Mouse (Mus musculus) MEL (cell line): ENCODE results near the gene Washc1. TPM values are rescaled to one million over a fixed set of nuclear protein-coding genes. Genes with fewer than 3 reads are reported as not detected.
"Not testable (repeated sequence)": the region's sequence is repeated elsewhere in the genome, so short reads cannot be mapped to it uniquely, and the experiment has no call there.

Experiments used
- DNase-seq: peaks from one replicate; pipeline ENCODE4 v3.0.0; 2011; ENCODE audit warnings: low read depth, low spot score
- H3K27ac ChIP-seq: 2 replicates; pipeline ENCODE4 v1.5.1; 2012; ENCODE audit warnings: low read depth, mild to moderate bottlenecking, control low read depth, low read length, moderate library complexity; ENCODE audit not compliant: control insufficient read depth
- H3K27me3 ChIP-seq, 2 experiments: fragments of 150-350 bp in 1 of 2; sonication (generic) in 1 of 2; 2 replicates each; pipeline ENCODE4 v1.6.1; 2012; ENCODE audit warnings: low read length in 2 of 2, mild to moderate bottlenecking in 2 of 2, improper control_type of control experiment in 1 of 2, moderate library complexity in 1 of 2; ENCODE audit not compliant: insufficient read depth in 2 of 2, control insufficient read depth in 1 of 2
- H3K36me3 ChIP-seq, 2 experiments: 2 replicates each; pipeline ENCODE4 v1.6.1; 2012 to 2014; ENCODE audit warnings: low read length in 2 of 2, improper control_type of control experiment in 1 of 2, inconsistent platforms in 1 of 2, mild to moderate bottlenecking in 1 of 2; ENCODE audit not compliant: insufficient read depth in 2 of 2, control insufficient read depth in 1 of 2
- H3K4me1 ChIP-seq, 2 experiments: fragments of 150-350 bp in 1 of 2; sonication (generic) in 1 of 2; 2 replicates each; pipeline ENCODE4 v1.6.1; 2012; ENCODE audit warnings: low read length in 2 of 2, improper control_type of control experiment in 1 of 2, mild to moderate bottlenecking in 1 of 2; ENCODE audit not compliant: insufficient read depth in 2 of 2, control insufficient read depth in 1 of 2
- H3K4me3 ChIP-seq, 2 experiments: fragments of 150-350 bp in 1 of 2; sonication (generic) in 1 of 2; 2 replicates each; pipeline ENCODE4 v1.5.1; 2012; ENCODE audit warnings: low read depth in 2 of 2, low read length in 2 of 2, mild to moderate bottlenecking in 2 of 2, moderate library complexity in 2 of 2, control low read depth in 1 of 2, improper control_type of control experiment in 1 of 2; ENCODE audit not compliant: control insufficient read depth in 1 of 2, insufficient read depth in 1 of 2
- H3K79me2 ChIP-seq: 2 replicates; pipeline ENCODE4 v1.6.1; 2012; ENCODE audit warnings: mild to moderate bottlenecking, low read length, moderate library complexity; ENCODE audit not compliant: control insufficient read depth, poor library complexity, insufficient read depth
- H3K9ac ChIP-seq: 2 replicates; pipeline ENCODE4 v1.6.1; 2012; ENCODE audit warnings: low read depth, mild to moderate bottlenecking, control low read depth, low read length, moderate library complexity; ENCODE audit not compliant: control insufficient read depth, poor library complexity, severe bottlenecking
- H3K9me3 ChIP-seq: fragments of 150-350 bp; sonication (generic); replicated peaks from 2 replicates; pipeline ENCODE4 v1.6.1; 2012; ENCODE audit warnings: mild to moderate bottlenecking, low read length, improper control_type of control experiment, moderate library complexity; ENCODE audit not compliant: insufficient read depth
- ELF1 ChIP-seq: IDR thresholded peaks from 2 replicates; pipeline ENCODE4 v1.6.1; 2014; ENCODE audit warnings: low read depth, mild to moderate bottlenecking, inconsistent platforms, low read length, improper control_type of control experiment, moderate library complexity
- GABPA ChIP-seq: IDR thresholded peaks from 2 replicates; pipeline ENCODE4 v1.6.1; 2012; ENCODE audit warnings: low read depth, mild to moderate bottlenecking, inconsistent platforms, low read length, improper control_type of control experiment, moderate library complexity
- HCFC1 ChIP-seq: IDR thresholded peaks from 2 replicates; pipeline ENCODE4 v1.6.1; 2012; ENCODE audit warnings: low read depth, mild to moderate bottlenecking, inconsistent platforms, low read length, improper control_type of control experiment, moderate library complexity
- KAT2A ChIP-seq: conservative IDR thresholded peaks from 2 replicates; pipeline ENCODE4 v1.6.1; 2012; ENCODE audit warnings: low read depth, low read length, improper control_type of control experiment, inconsistent platforms
- MAFK ChIP-seq: IDR thresholded peaks from 2 replicates; pipeline ENCODE4 v1.6.1; 2011; ENCODE audit warnings: low read depth, mild to moderate bottlenecking, low read length, improper control_type of control experiment, borderline replicate concordance
- MAX ChIP-seq: IDR thresholded peaks from 2 replicates; pipeline ENCODE4 v1.6.1; 2011; ENCODE audit warnings: low read length, improper control_type of control experiment
- MEF2A ChIP-seq: IDR thresholded peaks from 2 replicates; pipeline ENCODE4 v1.6.1; 2014; ENCODE audit warnings: low read depth, mild to moderate bottlenecking, inconsistent platforms, low read length, improper control_type of control experiment; ENCODE audit not compliant: poor library complexity, insufficient replicate concordance, severe bottlenecking; ENCODE audit errors: extremely low read depth
- NELFE ChIP-seq: IDR thresholded peaks from 2 replicates; pipeline ENCODE4 v1.6.1; 2011; ENCODE audit warnings: low read depth, low read length, improper control_type of control experiment
- NRF1 ChIP-seq: IDR thresholded peaks from 2 replicates; pipeline ENCODE4 v1.6.1; 2014; ENCODE audit warnings: low read depth, mild to moderate bottlenecking, inconsistent platforms, low read length, improper control_type of control experiment, moderate library complexity; ENCODE audit not compliant: poor library complexity, insufficient read depth, severe bottlenecking
- POLR2AphosphoS2 ChIP-seq: IDR thresholded peaks from 2 replicates; pipeline ENCODE4 v1.6.1; 2011; ENCODE audit warnings: low read length, improper control_type of control experiment
- POLR2AphosphoS5 ChIP-seq: IDR thresholded peaks from 2 replicates; pipeline ENCODE4 v1.6.1; 2012; ENCODE audit warnings: low read depth, borderline replicate concordance, mild to moderate bottlenecking, inconsistent platforms, low read length, moderate library complexity, mixed read lengths
- RAD21 ChIP-seq: IDR thresholded peaks from 2 replicates; pipeline ENCODE4 v1.6.1; 2011; ENCODE audit warnings: mild to moderate bottlenecking, low read depth, low read length, improper control_type of control experiment
- RCOR1 ChIP-seq: IDR thresholded peaks from 2 replicates; pipeline ENCODE4 v1.6.1; 2012; ENCODE audit warnings: low read depth, mild to moderate bottlenecking, inconsistent platforms, low read length, improper control_type of control experiment
- SIN3A ChIP-seq: IDR thresholded peaks from 2 replicates; pipeline ENCODE4 v1.6.1; 2012; ENCODE audit warnings: low read length, improper control_type of control experiment, inconsistent platforms
- SMC3 ChIP-seq: IDR thresholded peaks from 2 replicates; pipeline ENCODE4 v1.6.1; 2011; ENCODE audit warnings: low read depth, low read length, improper control_type of control experiment
- TAL1 ChIP-seq: IDR thresholded peaks from 2 replicates; pipeline ENCODE4 v1.6.1; 2012; ENCODE audit warnings: mild to moderate bottlenecking, inconsistent platforms, low read length, moderate library complexity, mixed read lengths
- USF1 ChIP-seq: IDR thresholded peaks from 2 replicates; pipeline ENCODE4 v1.6.1; 2014; ENCODE audit warnings: low read depth, mild to moderate bottlenecking, inconsistent platforms, low read length, improper control_type of control experiment, moderate library complexity
- USF2 ChIP-seq, 2 experiments: IDR thresholded peaks; 2 replicates each; pipeline ENCODE4 v1.6.1; 2011 to 2012; ENCODE audit warnings: improper control_type of control experiment in 2 of 2, low read length in 2 of 2, borderline replicate concordance in 1 of 2, inconsistent platforms in 1 of 2, low read depth in 1 of 2, mild to moderate bottlenecking in 1 of 2; ENCODE audit not compliant: insufficient read depth in 1 of 2
- ZC3H11A ChIP-seq: IDR thresholded peaks from 2 replicates; pipeline ENCODE4 v1.6.1; 2012; ENCODE audit warnings: low read depth, mild to moderate bottlenecking, inconsistent platforms, low read length, improper control_type of control experiment
- ZMIZ1 ChIP-seq: IDR thresholded peaks from 2 replicates; pipeline ENCODE4 v1.6.1; 2012; ENCODE audit warnings: low read depth, mild to moderate bottlenecking, inconsistent platforms, low read length, improper control_type of control experiment, moderate library complexity
- polyA plus RNA-seq, 2 experiments: library from polyadenylated mRNA; stranded (reverse) in 1 of 2; unstranded in 1 of 2; fragments of >175 nt in 1 of 2; fragments of >200 nt in 1 of 2; gene quantifications; 2 replicates each; pipeline versions ENCODE4 v1.2.1 to v1.2.4; 2012; ENCODE audit warnings: low replicate concordance in 2 of 2, low read depth in 1 of 2; ENCODE audit not compliant: insufficient read length in 2 of 2, insufficient read depth in 1 of 2, missing spikeins in 1 of 2
- total RNA-seq: library from RNA; depleted of rRNA; stranded (reverse); fragments of 300-350 nt; gene quantifications from 2 replicates; pipeline ENCODE4 v1.2.3, GENCODE M21; 2012; rRNA removed

Gene Washc1
- total and polyA plus RNA-seq, 3 experiments, result 37.0 to 58.6 TPM; not detected in 1

GRCm38 (mm10) chr17:66158271-66158670, 46.9 kb downstream of the Washc1 start:
- no peak for DNase-seq
- no peak for TF ChIP-seq USF1
- no peak for TF ChIP-seq RCOR1
- TF ChIP-seq HCFC1, result no peak
- no peak for TF ChIP-seq ZC3H11A
- TF ChIP-seq TAL1, result no peak
- TF ChIP-seq POLR2AphosphoS5, result no peak
- TF ChIP-seq USF2 (IDR thresholded peaks at IDR 0.05; ENCODE audit: borderline replicate concordance in 1 of 2, insufficient read depth in 1 of 2, low read depth in 1 of 2, low read length in 2 of 2), result no peak
- no peak for TF ChIP-seq NRF1
- no peak for TF ChIP-seq NELFE
- TF ChIP-seq SIN3A, result no peak
- TF ChIP-seq SMC3, result no peak
- TF ChIP-seq ELF1, result no peak
- no peak for TF ChIP-seq MEF2A
- no peak for TF ChIP-seq MAFK
- TF ChIP-seq RAD21, result no peak
- no peak for TF ChIP-seq ZMIZ1
- TF ChIP-seq POLR2AphosphoS2, result no peak
- no peak for TF ChIP-seq MAX
- no peak for TF ChIP-seq GABPA
- TF ChIP-seq KAT2A, result no peak
- TF ChIP-seq, all 39 proteins: peak for 0
- no peaks in the 10 kb centered on the region for H3K79me2 ChIP-seq
- H3K27ac ChIP-seq, result no peak overlapping the region
- H3K4me1 ChIP-seq, result no peaks in the 10 kb centered on the region
- H3K27me3 ChIP-seq, result no peaks in the 10 kb centered on the region
- no peak overlapping the region for H3K9ac ChIP-seq
- H3K36me3 ChIP-seq, result no peaks in the 10 kb centered on the region
- no peaks in the 10 kb centered on the region for H3K9me3 ChIP-seq
- H3K4me3 ChIP-seq, result no peak overlapping the region

GRCm38 (mm10) chr17:66167141-66167540, 55.8 kb downstream of the Washc1 start:
- H3K79me2 ChIP-seq, DNase-seq, H3K4me3 ChIP-seq, H3K36me3 ChIP-seq, H3K9me3 ChIP-seq, H3K27me3 ChIP-seq, H3K9ac ChIP-seq, H3K4me1 ChIP-seq, H3K27ac ChIP-seq: not testable (repeated sequence)

Other genes with a start within 250 kb of the Washc1 start
- gene Ralbp1, start 225.7 kb upstream of the Washc1 start, total RNA-seq, result 53.2 and 57.7 TPM in 2 replicates
- gene Ralbp1, start 225.7 kb upstream of the Washc1 start, polyA plus RNA-seq, result 10 to 100 TPM in 1 of 2 experiments, not detected in 1; 69.6 TPM
- gene Twsg1, start 160.3 kb upstream of the Washc1 start, total RNA-seq, result 11.9 and 17.0 TPM in 2 replicates
- 10 to 100 TPM in 1 of 2 experiments, not detected in 1; 17.7 TPM for gene Twsg1, start 160.3 kb upstream of the Washc1 start, polyA plus RNA-seq
- 9.6 and 10.0 TPM in 2 replicates for gene Ankrd12, start 34.5 kb upstream of the Washc1 start, total RNA-seq
- gene Ankrd12, start 34.5 kb upstream of the Washc1 start, polyA plus RNA-seq, result 10 to 100 TPM in 1 of 2 experiments, not detected in 1; 13.3 TPM
- gene Ndufv2, start 10.0 kb upstream of the Washc1 start, total RNA-seq, result 150 and 169 TPM in 2 replicates
- gene Ndufv2, start 10.0 kb upstream of the Washc1 start, polyA plus RNA-seq, result 100 to 1,000 TPM in 1 of 2 experiments, not detected in 1; 178 TPM
- gene Ddx11, start 12.0 kb downstream of the Washc1 start, total RNA-seq, result 26.9 and 27.2 TPM in 2 replicates
- 10 to 100 TPM in 1 of 2 experiments, not detected in 1; 32.7 TPM for gene Ddx11, start 12.0 kb downstream of the Washc1 start, polyA plus RNA-seq